Mouse (Mus musculus) WW6 (cell line): ENCODE results near the gene Cltc.
"Not testable (repeated sequence)": the region's sequence is repeated elsewhere in the genome, so short reads cannot be mapped to it uniquely, and the experiment has no call there.

Experiments used
- DNase-seq: peaks from one replicate; pipeline ENCODE4 v3.0.0-alpha.2; 2013; ENCODE audit warnings: low read depth, low spot score

Gene Cltc

DNA sequence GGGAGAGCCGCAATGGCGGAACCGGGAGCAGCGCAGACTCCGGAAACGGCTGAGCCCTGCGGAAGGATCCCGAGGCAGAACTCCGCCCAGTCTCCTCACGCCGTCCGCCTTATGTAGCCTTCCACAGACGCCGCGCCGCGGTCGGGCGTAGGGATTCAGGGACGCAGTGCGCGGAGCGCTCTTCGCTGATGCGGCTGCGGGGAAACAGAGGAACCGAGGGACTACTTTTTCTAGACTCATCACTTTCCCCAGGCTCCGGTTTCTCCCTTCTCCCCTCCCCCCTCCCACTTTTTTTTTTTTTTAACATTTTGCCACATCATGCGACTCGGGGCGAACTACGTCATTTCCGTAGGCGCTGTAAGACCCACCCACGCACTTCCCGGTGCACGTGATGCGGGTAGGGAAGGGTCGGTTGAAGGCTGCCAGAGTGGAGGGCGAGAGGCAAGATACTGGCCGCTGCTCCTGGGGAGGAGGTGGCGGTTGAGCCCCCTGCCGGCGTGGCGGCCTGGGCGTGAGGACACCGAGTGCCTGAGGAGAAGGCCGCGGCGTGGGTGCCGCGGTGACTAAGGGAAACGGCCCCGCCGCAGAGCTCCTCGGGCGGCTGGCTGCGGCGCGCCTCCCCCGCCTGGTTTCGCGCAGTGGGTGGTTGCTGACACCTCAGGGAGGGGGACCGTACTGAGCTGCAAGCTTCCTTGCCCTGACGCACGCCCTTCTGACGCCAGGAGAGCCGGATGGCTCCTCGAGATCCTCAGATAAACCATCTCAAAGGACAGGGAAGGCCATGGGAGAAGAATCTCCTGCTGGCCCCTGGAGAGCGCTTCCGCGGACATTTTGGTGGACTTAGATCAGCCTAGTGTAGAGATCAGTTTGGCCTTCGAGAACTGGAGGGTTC, at the start of gene Cltc:
Gene Cltc, minus strand, starts transcription at position 86 of the 892 bp plus-strand sequence.
- peak; percentile 99 for DNase-seq

DNA sequence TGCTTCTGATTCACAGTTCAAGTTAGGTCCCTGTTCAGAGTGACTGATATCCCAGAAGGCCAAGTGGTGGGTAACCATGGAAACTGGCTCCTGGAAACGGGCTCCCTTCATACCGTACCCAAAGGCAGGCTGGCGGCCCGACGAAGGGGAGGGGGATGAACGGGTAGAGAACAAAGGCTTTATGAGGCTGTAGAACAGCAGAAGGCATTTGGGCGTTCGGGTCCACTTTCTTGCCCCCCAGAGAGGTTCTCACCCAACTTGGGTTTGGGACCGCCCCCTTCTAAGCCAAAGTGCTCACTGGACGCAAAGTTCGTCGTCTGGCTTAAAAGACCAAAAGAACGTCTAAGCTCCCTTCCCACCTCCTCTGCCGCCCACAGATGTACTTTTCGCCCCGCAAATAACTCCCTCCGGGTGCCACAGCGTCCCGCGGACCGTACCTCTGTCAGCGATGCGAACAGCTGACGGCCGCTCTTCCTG, 49.7 kb upstream of the Cltc start:
- peak; percentile 73 for DNase-seq

DNA sequence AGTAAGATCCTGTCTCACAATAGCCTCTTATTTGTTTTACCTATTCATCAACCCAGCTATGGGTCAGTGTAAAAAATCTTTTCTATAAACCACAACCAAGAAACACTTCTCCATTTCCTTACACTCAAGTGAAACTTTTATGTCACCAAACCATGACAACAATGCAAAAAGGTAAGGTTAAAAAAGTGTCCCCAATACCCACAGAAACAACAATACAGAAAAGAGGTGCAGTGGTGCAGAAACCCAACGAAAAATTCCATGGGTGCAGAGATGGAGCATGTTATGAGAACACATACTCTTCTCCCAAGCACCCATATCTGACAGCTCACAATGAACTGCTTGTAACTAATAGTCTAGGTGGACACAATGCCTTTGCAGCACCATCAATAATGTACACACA, 36.8 kb upstream of the Cltc start:
- DNase-seq = no peak

DNA sequence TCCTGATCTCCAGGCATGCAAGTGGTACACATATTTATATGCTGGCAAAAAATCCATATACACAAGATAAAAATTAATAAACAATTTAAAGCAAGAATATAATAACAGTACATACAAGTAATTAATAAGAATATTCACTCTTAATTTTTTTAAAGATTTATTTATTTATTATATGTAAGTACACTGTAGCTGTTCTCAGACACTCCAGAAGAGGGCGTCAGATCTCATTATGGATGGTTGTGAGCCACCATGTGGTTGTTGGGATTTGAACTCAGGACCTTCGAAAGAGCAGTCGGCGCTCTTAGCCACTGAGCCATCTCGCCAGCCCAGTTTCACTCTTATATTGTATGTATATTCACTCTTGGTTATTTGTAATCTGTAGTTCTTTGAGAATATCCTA, 30.1 kb upstream of the Cltc start:
- not testable (repeated sequence) for DNase-seq

DNA sequence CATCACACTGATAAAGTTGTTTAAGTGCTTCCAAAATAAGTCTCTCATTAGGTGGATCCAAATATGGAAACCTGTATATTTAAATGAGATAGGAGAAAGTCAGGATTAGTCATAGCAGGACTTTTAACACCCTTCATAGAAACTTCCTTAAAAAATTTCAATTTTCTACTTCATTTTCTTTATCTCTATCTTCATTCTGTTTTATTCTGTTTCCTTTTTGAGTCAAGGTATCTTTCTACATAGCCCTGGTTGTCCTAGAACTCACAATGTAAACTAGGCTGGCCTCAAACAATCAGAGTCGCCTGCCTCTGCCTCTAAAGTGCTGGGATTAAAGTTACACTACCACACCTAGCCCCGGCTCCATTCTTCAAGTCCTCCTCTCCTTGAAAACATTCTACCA, 28.4 kb upstream of the Cltc start:
- no peak for DNase-seq

DNA sequence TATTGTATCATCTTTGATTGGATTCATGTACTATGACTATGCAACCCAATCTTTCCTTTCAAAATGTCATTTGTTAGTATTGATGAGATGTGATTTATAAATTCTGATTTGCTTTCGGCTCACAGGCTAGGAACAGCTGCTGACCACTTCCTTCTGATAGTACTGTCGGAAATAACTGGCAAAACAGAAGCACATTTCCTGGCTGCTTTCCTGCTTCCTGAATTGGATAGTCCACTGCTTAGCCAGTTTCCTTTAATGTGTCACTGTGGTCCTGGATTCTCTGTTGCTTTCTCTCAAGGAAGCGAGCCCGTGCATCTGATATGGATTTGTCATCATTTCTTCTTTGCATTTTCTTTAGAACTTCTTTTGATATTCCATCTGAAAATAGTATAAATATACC, 12.5 kb upstream of the Cltc start:
- no peak for DNase-seq

DNA sequence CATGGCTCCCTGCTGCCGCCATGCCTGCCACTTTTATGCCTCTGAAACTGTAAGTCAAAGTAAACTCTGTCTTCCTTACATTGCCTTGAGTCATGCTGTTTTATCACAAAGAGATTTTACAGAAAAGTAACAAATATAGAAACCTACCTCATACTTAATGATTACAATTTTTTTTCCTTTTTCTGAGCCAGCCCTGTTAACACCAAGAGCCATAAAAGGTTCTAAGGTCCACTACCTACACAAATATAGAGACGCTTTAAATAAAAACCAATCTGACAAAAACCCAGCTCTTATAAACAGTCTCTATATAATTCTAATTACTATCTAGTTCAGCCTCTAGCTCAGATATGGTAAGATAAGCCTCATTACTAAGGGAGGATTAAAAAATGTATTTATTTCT, 7.1 kb upstream of the Cltc start:
- DNase-seq = no peak

DNA sequence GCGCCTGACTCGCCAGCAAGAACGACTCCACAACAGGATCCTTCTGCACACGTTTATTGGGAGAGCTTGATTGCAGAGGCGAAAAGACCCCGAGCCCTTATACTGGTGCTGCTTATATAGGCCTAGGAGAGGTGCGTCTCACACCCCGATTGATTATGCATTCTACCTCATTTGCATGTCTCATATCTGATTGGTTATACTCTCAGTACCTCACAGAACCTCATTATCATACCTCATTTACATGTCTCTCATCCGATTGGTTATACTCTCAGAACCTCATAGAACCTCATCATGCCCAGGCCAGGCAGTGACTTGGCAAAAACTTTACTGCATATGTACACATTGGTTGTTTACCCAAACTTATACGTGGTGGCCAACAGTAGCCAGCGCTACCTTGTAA, 5.8 kb upstream of the Cltc start:
- DNase-seq = not testable (repeated sequence)

DNA sequence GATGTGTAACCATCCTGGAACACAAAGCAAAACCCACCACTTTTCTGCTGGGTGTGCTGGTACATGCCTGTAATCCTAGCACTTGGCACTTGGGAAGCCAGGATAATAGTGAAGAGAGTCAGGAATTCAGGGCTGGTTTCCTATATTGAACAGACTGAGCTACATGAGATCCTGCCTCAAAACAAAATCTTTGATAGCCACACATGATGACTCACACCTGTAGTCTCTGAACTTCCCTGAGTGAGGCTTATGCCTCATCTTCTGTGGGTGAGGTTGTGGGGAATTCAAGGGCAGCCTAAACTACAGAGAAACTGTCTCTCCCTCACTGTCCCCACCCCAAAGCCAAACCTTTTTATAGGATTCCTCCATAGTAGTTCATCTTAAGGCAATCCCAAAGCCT, 3.0 kb upstream of the Cltc start:
- DNase-seq = no peak

DNA sequence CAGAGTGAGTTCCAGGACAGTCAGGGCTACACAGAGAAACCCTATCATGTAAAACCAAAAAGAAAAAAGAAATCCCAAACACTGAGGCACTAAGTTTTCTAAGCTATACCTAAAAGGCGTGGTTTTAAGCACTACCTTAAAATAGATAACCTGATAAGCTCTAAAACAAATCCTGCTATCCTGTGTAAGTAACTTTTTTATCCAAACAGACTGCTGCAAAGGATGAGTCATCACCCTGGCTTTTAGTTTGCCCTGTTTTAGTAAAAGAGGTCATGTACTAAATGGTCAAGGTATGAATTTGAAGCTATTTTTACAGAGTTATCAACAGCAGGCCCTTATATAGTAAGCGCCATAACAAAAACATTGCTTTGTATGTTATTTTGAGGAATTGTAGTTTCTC, 2.5 kb upstream of the Cltc start:
- no peak for DNase-seq

DNA sequence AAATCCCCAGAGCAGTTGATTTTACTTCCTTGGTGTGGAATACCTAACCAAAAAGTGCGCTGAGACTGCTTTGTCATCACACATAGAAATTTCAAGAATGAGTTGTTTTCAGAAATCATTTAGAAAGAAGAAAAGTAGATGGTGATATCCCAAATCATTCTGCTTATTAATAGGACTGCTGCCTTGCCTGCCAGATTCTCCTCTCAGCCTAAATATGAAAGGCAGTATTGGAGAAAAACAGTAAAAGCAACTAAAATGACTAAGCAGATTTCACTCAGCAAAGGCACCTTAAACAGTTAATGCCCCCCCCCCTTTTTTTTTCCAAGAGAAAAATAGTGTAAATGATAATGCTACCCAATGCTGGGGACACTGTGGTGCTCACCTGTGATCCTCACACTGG, 1.9 kb upstream of the Cltc start:
- DNase-seq = no peak

DNA sequence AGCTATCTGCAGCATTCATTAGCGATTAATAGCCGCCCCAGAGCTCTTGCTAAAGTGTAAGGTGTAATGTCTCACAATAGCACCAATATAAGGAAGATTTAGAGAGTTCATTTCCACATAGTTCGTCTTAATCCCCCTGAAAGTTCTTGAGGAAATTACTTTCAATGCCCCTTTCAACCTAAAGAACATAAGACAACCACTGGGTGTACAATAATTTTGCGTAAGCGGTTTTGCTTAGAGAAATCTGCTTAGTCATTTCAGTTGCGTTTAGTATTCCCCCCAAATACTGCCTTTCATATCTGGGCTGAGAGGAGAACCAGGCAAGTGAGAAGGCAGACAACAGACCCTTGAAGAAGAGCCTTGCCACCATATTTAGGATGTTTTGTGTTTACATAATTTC, 1.2 kb upstream of the Cltc start:
- no peak for DNase-seq

DNA sequence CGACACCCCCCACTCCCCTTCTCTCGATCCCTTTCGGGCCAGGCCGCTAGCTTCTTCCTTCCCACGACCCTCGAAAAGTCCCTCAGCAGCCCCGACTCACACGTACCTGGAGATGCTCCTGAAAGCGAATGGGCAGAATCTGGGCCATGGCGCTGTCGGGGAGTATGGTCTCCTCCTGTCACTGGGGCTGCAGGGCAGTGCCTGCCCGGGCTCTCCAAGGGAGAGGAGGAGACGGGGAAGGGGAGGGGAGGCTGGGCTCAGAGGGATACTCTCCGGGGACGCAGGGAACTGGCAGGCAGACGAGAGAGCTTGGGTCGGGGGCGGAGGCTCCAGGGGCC, 254 bp downstream of the Cltc start:
- no peak for DNase-seq

DNA sequence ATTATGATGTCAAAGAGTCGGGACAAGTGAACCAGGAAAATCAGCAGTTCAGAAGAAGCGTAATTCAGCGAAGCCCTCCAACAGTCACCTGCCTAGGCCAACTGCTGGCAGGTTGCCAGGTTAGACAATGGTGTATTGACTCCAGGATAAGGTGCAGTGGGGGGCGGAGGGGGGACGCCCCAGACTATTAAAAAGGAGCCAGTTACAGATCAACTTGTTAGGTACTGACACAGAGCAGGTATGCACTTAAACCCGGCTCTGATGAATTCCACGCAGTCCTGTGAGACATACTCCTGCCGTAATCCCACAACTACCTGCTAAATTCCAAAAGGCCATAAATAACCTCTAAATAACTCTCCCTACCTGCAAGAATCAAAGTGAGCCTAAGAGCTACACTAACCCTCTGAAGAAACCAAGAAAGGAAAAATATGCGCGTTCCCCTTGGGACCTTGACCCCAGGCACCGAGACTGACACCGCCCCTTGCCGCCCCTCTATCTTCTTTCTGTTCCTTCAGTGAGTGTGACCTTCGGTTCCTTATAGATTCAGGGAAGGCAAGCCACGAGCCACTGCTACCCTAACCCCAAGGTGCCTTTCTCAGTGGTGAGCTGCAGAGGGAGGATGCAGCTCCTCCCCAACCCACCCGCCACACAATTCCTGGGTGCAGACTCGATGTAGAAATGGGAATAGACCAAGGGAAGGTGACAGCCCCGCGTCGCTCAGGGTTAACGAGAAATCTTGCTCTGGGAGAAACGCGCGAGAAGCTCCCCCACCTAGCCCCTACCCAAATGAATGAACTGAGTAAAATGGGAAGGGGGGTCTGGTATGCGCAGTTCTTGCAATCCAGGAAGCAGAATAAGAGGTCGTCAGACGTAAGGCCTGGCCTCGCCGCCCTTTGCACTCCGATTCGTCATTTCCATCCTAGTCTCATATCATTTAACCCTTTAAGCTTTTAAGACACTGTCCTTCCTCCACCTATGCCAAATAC, 916 bp downstream of the Cltc start:
- DNase-seq = peak; percentile 29

DNA sequence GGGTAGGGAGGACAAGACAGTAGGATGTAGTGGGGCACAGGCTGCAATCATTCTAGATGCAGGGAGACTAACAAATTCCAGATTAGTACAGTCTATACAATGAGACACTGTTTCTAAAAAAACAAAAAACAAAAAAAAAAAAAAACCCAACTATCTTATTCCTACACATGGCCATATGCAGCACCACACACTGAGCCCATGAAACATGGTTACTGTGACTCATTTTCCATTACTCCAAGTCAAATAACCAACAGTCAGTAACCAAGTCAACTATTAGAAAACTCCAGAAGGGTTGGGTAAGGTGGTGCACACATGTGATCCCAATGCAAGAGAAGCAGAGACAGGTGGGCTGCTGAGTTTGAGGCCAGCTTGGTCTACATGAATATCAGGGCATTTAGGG, 5.0 kb downstream of the Cltc start:
- no peak for DNase-seq

DNA sequence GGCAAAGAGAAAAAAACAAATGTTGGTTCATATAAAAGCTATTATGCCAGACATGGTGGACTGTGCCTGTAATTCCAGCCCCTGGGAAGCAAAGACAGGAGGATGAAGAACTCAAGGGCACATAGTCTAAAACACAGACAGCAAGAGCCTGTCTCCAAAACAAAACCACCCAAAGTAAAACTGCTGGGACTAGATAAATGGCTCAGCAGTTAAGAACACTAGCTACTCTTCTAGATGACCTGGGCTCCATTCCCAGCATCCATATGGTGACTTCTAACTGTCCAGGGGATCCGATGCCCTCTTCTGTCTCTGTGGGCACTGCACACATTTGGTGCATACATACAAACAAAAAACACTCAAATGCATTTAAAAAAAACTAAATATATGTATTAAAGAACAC, 6.4 kb downstream of the Cltc start:
- DNase-seq = no peak

DNA sequence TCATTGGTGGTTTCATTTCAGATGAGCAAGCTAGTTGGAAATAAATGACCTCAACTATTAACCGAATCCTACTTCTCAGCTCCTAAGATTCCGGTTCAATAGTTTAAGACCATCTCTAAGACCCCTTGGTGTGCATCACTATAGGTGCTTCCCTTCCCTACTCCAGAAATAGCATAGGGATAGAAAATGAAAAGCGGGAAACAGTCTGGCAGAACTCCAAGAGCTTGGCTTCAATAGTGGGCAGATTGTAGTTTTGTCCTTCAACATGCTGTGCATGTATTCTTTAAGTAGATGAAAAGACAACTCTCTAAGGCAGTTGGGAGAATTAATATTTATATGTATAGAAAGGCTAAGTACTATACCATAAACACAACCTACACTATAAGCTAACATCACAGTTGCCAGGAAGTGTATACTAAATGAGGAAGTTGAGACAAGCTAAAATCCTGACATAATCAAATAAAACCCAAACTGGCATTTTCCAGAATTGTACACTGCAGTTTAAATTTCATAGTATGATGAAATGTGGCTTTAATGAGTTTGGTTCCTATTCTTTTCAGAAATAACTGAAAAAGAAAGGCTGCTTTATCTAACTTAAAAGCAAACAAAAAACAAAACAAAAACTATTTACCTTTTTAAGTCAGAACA, 7.5 kb downstream of the Cltc start:
- DNase-seq = no peak

DNA sequence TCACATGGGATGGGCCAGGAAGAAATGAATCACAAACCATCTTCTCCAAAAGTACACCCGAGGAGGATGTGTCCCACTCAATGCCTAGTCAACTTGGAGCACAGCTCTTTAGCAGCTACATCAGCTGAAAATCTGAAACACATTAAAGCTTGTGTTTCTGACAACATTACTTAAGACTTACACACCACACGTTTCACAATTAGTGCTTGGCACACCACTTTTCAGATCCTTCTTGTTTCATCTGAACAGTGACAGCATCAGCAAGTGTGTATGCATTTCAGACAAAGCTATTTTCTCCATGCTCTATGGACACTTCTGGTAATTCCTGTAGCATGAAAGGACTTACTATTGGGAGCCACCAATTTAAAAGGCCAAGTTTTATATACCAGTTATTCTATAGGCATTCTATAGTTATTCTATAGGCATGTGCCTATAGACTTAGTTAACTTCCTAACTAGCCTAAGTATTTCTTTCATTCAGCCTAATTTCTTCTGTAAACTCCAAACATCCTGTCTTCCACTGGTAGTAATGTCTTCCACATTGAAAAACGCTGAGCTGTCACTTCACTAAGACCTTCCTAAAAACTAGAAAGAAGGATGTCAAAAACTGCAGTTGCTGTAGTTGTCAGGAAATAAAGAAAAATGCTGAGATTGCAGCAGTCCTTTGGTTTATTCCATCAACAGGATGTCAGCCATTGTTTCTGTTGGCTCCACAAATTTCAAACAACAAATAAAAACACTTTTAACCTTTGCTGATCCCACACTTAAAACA, 11.5 kb downstream of the Cltc start:
- DNase-seq = no peak

DNA sequence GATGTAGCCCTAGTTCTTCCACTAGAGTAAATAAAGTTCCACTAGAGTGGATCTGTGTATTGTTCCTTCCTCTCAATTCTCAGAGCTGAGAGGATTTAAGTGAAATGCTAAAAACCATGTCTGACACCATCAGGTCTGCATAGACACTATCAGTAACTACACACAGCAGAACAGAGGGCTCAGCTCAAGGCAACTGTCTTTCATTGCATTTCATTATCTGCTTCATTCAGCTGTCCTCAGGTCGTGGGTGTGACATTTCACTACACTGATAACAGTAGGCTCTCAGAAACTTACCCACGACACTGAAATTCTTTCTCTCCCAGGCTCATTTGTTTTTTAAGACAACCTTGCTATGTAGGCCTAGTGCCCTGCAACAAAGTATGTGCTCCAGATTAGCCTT, 14.8 kb downstream of the Cltc start:
- no peak for DNase-seq

DNA sequence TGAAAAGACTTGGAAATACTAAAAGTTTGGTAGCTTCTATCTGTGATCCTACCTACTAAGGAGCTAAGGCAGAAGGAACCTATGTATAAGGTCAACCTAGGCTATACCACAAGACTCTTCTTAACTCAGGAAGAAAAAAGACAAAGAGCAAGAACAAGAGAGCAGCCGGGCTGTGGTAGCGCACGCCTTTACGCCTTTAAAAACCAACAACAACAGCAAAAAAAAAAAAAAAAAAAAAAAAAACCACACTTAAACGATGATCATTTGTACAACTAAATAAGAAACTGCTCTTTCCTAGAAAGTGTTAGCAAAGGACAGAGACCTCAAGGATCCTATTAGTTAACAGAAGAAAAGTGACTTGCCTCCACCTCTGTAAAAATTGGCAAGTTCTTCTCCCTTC, 15.9 kb downstream of the Cltc start:
- DNase-seq = no peak

DNA sequence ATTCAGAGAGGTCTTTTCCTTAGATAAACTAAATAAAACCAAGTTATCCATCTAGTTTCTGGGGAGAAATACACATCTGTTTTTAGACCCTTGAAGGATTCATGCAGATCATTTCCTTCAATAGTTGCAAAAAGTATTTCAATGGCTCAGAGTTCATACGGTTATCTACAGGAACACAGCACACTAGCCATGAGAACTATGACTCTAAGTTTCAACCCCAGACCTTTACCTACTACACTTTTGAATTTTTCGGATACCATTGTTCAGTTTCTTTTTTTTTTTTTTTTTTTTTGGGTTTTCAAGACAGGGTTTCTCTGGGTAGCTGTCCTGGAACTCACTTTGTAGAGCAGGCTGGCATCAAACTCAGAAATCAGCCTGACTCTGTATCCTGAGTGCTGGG, 17.9 kb downstream of the Cltc start:
- no peak for DNase-seq
